ENCODE assay signal across 28 mouse cellular contexts in the genomic region with DNA sequence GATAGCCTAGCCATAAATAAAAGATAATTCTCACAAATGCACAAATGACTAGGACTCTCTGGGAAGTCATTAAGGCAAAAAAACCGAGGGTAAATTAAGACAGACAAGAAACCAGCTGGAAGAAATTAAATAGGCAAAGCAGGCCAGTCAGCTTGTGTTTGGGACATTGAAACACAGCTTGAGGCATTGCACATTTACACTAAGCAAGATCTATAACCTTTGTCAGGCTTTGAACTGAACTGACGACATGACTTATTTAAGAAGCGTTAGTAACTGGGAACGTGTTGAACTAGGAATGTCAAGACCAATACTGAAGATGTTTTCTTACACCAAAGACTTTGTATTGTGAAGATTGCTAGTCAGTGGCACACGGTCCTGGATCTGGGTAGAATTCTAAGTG.
DNase-seq lines count a peak whose midpoint lies in the region; ATAC-seq lines count a peak whose summit lies in the region.
"Had no signal": no experiment of that assay in that cellular context is flagged by ENCODE, and none has a peak within 500 bp of the region (broad histone marks: within the 10 kb centered on the region; RNA-seq: fewer than 3 reads in every experiment).

No protein-coding gene starts in this region.

- no peaks in the 10 kb centered on the region for H3K36me3 ChIP-seq in midbrain, embryonic 14.5 days (ENCODE audit: control insufficient read depth, insufficient read depth, low read length)
- no peaks in the 10 kb centered on the region for H3K36me3 ChIP-seq in midbrain, embryonic 11.5 days (ENCODE audit: control insufficient read depth, insufficient read depth, low read length)
- H3K36me3 ChIP-seq: embryonic facial prominence, embryonic 12.5 days; embryonic facial prominence, embryonic 15.5 days; G1E; heart, embryonic 10.5 days; heart, embryonic 13.5 days; hindbrain, embryonic 12.5 days; hindbrain, embryonic 15.5 days had no signal

- no peak overlapping the region for H3K9ac ChIP-seq in midbrain, embryonic 14.5 days (replicated peaks; ENCODE audit: low read length)
- no peak overlapping the region for H3K9ac ChIP-seq in midbrain, embryonic 11.5 days (ENCODE audit: low read length)
- H3K9ac ChIP-seq: embryonic facial prominence, embryonic 12.5 days; embryonic facial prominence, embryonic 15.5 days; forebrain, postnatal 0 days; heart, embryonic 13.5 days; hindbrain, embryonic 12.5 days; hindbrain, embryonic 15.5 days had no signal

- no peaks in the 10 kb centered on the region for H3K9me3 ChIP-seq in midbrain, embryonic 14.5 days (ENCODE audit: control insufficient read depth, low read length)
- no peaks in the 10 kb centered on the region for H3K9me3 ChIP-seq in midbrain, embryonic 11.5 days (ENCODE audit: control insufficient read depth, low read length)
- H3K9me3 ChIP-seq: embryonic facial prominence, embryonic 12.5 days; embryonic facial prominence, embryonic 15.5 days; heart, embryonic 10.5 days; heart, embryonic 13.5 days; hindbrain, embryonic 12.5 days; hindbrain, embryonic 15.5 days had no signal

- H3K4me3 ChIP-seq in midbrain, embryonic 14.5 days (replicated peaks; ENCODE audit: low read depth, low read length), result no peak overlapping the region
- H3K4me3 ChIP-seq in midbrain, embryonic 11.5 days (ENCODE audit: low read depth, low read length), result no peak overlapping the region
- H3K4me3 ChIP-seq: embryonic facial prominence, embryonic 12.5 days; embryonic facial prominence, embryonic 15.5 days; heart, adult 2 months; heart, embryonic 10.5 days; heart, embryonic 13.5 days; hindbrain, embryonic 12.5 days; hindbrain, embryonic 15.5 days had no signal

- H3K4me2 ChIP-seq in midbrain, embryonic 14.5 days (ENCODE audit: low read length), result no peak overlapping the region
- no peak overlapping the region for H3K4me2 ChIP-seq in midbrain, embryonic 11.5 days
- H3K4me2 ChIP-seq: embryonic facial prominence, embryonic 12.5 days; embryonic facial prominence, embryonic 15.5 days; heart, embryonic 13.5 days; hindbrain, embryonic 12.5 days; hindbrain, embryonic 15.5 days had no signal

- WGBS in midbrain, embryonic 14.5 days, result 59% methylated on average over 5 of the region's 5 CpGs
- WGBS in midbrain, embryonic 11.5 days, result 80% methylated on average over 5 of the region's 5 CpGs

- DNase-seq in heart, adult 11 months, result peak; percentile 71
- DNase-seq in heart, postnatal 36 days, result no peak
- DNase-seq in midbrain, embryonic 14.5 days, result peak; percentile 23
- no peak for DNase-seq in midbrain, embryonic 11.5 days (ENCODE audit: low spot score, missing footprints)
- peak; percentile 8 for DNase-seq in retina, postnatal 1 day
- DNase-seq in retina, embryonic 14.5 days (ENCODE audit: low spot score), result no peak
- no peak for DNase-seq in testis, postnatal 14 days (ENCODE audit: low spot score)
- DNase-seq: adrenal gland, postnatal 10 days; adrenal gland, postnatal 36 days; B cell, adult 2 months; cerebellum, adult 11-12 months; cerebellum, adult 8-10 months; cerebellum, postnatal 10 days; cerebellum, postnatal 36 days; forebrain, postnatal 0 days; gastrocnemius, postnatal 25 days; heart, adult 2 months; heart, postnatal 14 days had no signal

- intact Hi-C loops in heart, postnatal 36 days (cut with DNase I), result loop anchor here (5.0 kb wide), 1 partner anchor 416 kb away; no protein-coding TSS in a partner anchor

- H3K27me3 ChIP-seq in midbrain, embryonic 14.5 days (ENCODE audit: control insufficient read depth, insufficient read depth, low read length), result no peaks in the 10 kb centered on the region
- no peaks in the 10 kb centered on the region for H3K27me3 ChIP-seq in midbrain, embryonic 11.5 days (ENCODE audit: control insufficient read depth, insufficient read depth, low read length)
- H3K27me3 ChIP-seq: CH12.LX; embryonic facial prominence, embryonic 12.5 days; embryonic facial prominence, embryonic 15.5 days; heart, embryonic 13.5 days; hindbrain, embryonic 12.5 days; hindbrain, embryonic 15.5 days; Patski had no signal

- no peak overlapping the region for H3K27ac ChIP-seq in midbrain, embryonic 14.5 days (replicated peaks; ENCODE audit: low read depth, low read length)
- H3K27ac ChIP-seq in midbrain, embryonic 11.5 days (ENCODE audit: low read depth, low read length), result no peak overlapping the region
- H3K27ac ChIP-seq: embryonic facial prominence, embryonic 12.5 days; embryonic facial prominence, embryonic 15.5 days; heart, adult 2 months; heart, embryonic 10.5 days; heart, embryonic 13.5 days; hindbrain, embryonic 12.5 days; hindbrain, embryonic 15.5 days had no signal

- 0 out of 2 replicates have a peak, but pooled peaks have one; percentile 27 for ATAC-seq in midbrain, embryonic 14.5 days (ENCODE audit: low FRiP score, low TSS enrichment)
- no peak for ATAC-seq in midbrain, embryonic 11.5 days (ENCODE audit: low FRiP score)
- ATAC-seq: forebrain, embryonic 14.5 days; forebrain, postnatal 0 days; Patski had no signal

- no peaks in the 10 kb centered on the region for H3K4me1 ChIP-seq in midbrain, embryonic 14.5 days (ENCODE audit: control insufficient read depth, insufficient read depth, low read length)
- no peaks in the 10 kb centered on the region for H3K4me1 ChIP-seq in midbrain, embryonic 11.5 days (ENCODE audit: control insufficient read depth, insufficient read depth, low read length)
- H3K4me1 ChIP-seq: embryonic facial prominence, embryonic 12.5 days; embryonic facial prominence, embryonic 15.5 days; heart, embryonic 10.5 days; heart, embryonic 13.5 days; hindbrain, embryonic 12.5 days; hindbrain, embryonic 15.5 days had no signal

Comparison
In these comparisons a context has a peak if more than half of its experiments do, and no peak if none do; other contexts are left out.
1. DNase-seq: peak in heart, adult 11 months (single experiment), midbrain, embryonic 14.5 days (single experiment) and retina, postnatal 1 day (single experiment); none in heart, postnatal 36 days (0 of 2), midbrain, embryonic 11.5 days (single experiment), retina, embryonic 14.5 days (single experiment) and testis, postnatal 14 days (single experiment).